Mouse (Mus musculus) hindbrain, postnatal 0 days (tissue): ENCODE data around the gene Rps12-ps3. TPM values are rescaled to one million over a fixed set of nuclear protein-coding genes. Genes with fewer than 3 reads are reported as not detected.

Source experiments
- ATAC-seq: fragments of 200-750 bp; cut with Nextera tagmentation; 2 replicates; pipeline ENCODE4 v1.8.0; 2017; ENCODE audit warnings: mild to moderate bottlenecking, moderate TSS enrichment, moderate library complexity
- DNase-seq: peaks from one replicate; pipeline ENCODE4 v3.0.0-alpha.2; 2015; ENCODE audit warnings: low spot score
- H3K27ac ChIP-seq: fragments of 300-500 bp; sonication (generic); 2 replicates; pipeline ENCODE4 v1.5.1; 2014; ENCODE audit warnings: mild to moderate bottlenecking
- H3K27me3 ChIP-seq: fragments of 300-500 bp; sonication (generic); 2 replicates; pipeline ENCODE4 v1.6.1; 2014; ENCODE audit warnings: low read length, mixed read lengths; ENCODE audit not compliant: insufficient read depth
- H3K36me3 ChIP-seq: fragments of 300-500 bp; sonication (generic); 2 replicates; pipeline ENCODE4 v1.6.1; 2014; ENCODE audit warnings: low read length, mixed read lengths; ENCODE audit not compliant: insufficient read depth
- H3K4me1 ChIP-seq: fragments of 300-500 bp; sonication (generic); 2 replicates; pipeline ENCODE4 v1.6.1; 2014; ENCODE audit warnings: antibody characterized with exemption, low read length, mixed read lengths; ENCODE audit not compliant: insufficient read depth
- H3K4me2 ChIP-seq: fragments of 300-500 bp; sonication (generic); 2 replicates; pipeline ENCODE4 v1.6.1; 2014; ENCODE audit warnings: low read depth, mild to moderate bottlenecking, low read length, moderate library complexity, mixed read lengths
- H3K4me3 ChIP-seq: fragments of 300-500 bp; sonication (generic); 2 replicates; pipeline ENCODE4 v1.5.1; 2014; ENCODE audit warnings: low read length
- H3K9ac ChIP-seq: fragments of 300-500 bp; sonication (generic); replicated peaks from 2 replicates; pipeline ENCODE4 v1.6.1; 2014; ENCODE audit warnings: mild to moderate bottlenecking, low read length, moderate library complexity, mixed read lengths
- H3K9me3 ChIP-seq: fragments of 300-500 bp; sonication (generic); 2 replicates; pipeline ENCODE4 v1.6.1; 2016; ENCODE audit warnings: low read length, mixed read lengths
- CTCF ChIP-seq: IDR thresholded peaks from 2 replicates; pipeline ENCODE4 v1.5.1; 2016; ENCODE audit warnings: antibody characterized with exemption, control low read depth, low read depth
- WGBS: fragments of 180-500 bp; shearing (Covaris S2); extraction: QIAGEN DNeasy Blood & Tissue Kit; methylation state at CpG from one replicate; pipeline ENCODE4 v1.1.7; 2014; 5-methylcytosine and 5-hydroxymethylcytosine counted together
- polyA plus RNA-seq: library from polyadenylated mRNA; unstranded; fragments of >200 nt; fragmentation: Nextera tagmentation; extraction: Ambion mirVana; gene quantifications from 2 replicates; pipeline ENCODE4 v1.2.1, GENCODE M21; 2015
- total RNA-seq: library from RNA; depleted of rRNA; stranded (reverse); fragments of >200 nt; gene quantifications from 2 replicates; pipeline ENCODE4 v1.2.3, GENCODE M21; 2014; rRNA removed

Gene Rps12-ps3
- total and polyA plus RNA-seq, 2 experiments from 2014 or later = 13.9 to 63.1 TPM

GRCm38 (mm10) chr19:59371016-59371415 is 48.9 kb downstream of the Rps12-ps3 start:
- WGBS = 78% methylated on average over 4 of the region's 4 CpGs
- DNase-seq = no peak
- no peaks in the 10 kb centered on the region for H3K36me3 ChIP-seq
- no peak overlapping the region for H3K4me2 ChIP-seq
- no peak overlapping the region for H3K27ac ChIP-seq
- no peak overlapping the region for H3K4me3 ChIP-seq
- no peak for TF ChIP-seq CTCF
- H3K9me3 ChIP-seq = no peaks in the 10 kb centered on the region
- H3K9ac ChIP-seq = no peak overlapping the region
- no peaks in the 10 kb centered on the region for H3K27me3 ChIP-seq
- no peaks in the 10 kb centered on the region for H3K4me1 ChIP-seq
- no peak for ATAC-seq

Other genes starting within 250 kb of the Rps12-ps3 start
- gene Shtn1, start 246.2 kb upstream of the Rps12-ps3 start, total RNA-seq = 38.1 and 49.5 TPM in 2 replicates
- 45.7 and 48.9 TPM in 2 replicates for gene Shtn1, start 246.2 kb upstream of the Rps12-ps3 start, polyA plus RNA-seq
- not detected in 2 replicates for gene Vax1, start 152.2 kb upstream of the Rps12-ps3 start, total RNA-seq
- gene Vax1, start 152.2 kb upstream of the Rps12-ps3 start, polyA plus RNA-seq = not detected in 2 replicates
- not detected in 2 replicates for gene Kcnk18, start 103.1 kb upstream of the Rps12-ps3 start, total RNA-seq
- 0.05 TPM in 1 of 2 replicates, not detected in the other for gene Kcnk18, start 103.1 kb upstream of the Rps12-ps3 start, polyA plus RNA-seq
- gene Slc18a2, start 61.4 kb upstream of the Rps12-ps3 start, total RNA-seq = 11.4 and 13.7 TPM in 2 replicates
- gene Slc18a2, start 61.4 kb upstream of the Rps12-ps3 start, polyA plus RNA-seq = 21.3 and 21.7 TPM in 2 replicates
- 42.6 and 46.4 TPM in 2 replicates for gene Pdzd8, start 23.5 kb downstream of the Rps12-ps3 start, total RNA-seq
- gene Pdzd8, start 23.5 kb downstream of the Rps12-ps3 start, polyA plus RNA-seq = 10.2 and 10.8 TPM in 2 replicates
- 0.18 and 0.47 TPM in 2 replicates for gene Emx2, start 136.1 kb downstream of the Rps12-ps3 start, total RNA-seq
- gene Emx2, start 136.1 kb downstream of the Rps12-ps3 start, polyA plus RNA-seq = 0.08 and 0.15 TPM in 2 replicates